Mouse (Mus musculus) embryo, embryonic 11 days (tissue): Measurements from ENCODE around the gene Bmx.

ENCODE experiments used
- DNase-seq: peaks from one replicate; pipeline ENCODE4 v3.0.0-alpha.2; 2015

Bmx gene

DNA sequence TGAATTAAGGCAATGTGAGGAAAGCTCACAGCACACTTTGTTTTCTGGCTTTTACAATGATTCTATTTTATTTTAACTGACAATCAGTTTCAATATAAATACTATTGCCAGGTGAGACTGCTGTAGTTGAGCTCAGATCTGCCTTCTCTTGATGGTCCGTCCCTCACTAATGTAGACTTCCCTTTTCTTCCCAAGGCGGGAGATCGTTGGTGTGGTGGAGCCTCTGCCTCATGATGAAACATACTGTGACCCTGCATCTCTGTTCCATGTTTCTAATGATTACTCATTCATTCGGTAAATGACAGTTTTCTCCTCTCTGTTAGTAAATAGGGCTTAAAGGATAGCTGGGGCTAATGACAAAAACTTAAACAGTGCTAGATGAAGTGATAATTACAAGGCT lies 84.1 kb downstream of the Bmx start:
- DNase-seq = no peak

DNA sequence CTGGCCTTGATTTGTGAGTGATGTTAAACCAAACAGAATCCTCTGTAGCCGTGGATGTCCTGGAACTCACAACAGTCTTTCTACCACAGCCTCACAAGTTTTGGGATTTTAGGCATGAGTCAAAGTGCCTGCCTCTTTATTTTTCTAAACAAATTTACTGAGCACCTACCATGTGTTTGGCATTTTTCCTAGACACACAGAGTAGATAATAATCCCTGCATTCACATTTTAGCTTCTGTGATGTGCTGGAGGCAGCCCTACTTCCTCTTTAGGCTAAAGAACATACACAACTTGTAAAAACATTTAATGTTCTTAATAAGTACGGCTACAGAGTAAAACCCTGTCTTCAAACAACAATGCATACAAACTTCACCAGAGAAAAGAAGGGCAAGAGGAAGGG lies 87.0 kb downstream of the Bmx start:
- no peak for DNase-seq

DNA sequence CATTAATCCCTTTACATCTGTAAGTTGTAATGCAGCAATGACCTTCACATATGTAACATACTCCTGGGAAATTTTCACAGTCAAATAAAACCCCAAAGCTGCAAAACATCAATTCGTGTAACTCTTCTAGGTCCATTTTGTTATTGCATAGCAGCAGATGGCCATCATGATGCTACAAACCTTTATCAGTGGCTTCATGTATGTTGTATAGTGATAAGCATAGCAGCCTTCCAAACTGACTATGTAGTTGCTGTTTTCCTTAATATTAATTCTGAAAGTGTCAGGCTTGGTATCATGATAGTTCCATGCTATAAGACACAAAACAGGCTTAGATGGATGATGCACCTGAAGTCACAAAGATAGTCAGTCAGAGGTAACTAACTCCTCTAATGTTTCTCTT lies 93.3 kb downstream of the Bmx start:
- no peak for DNase-seq

DNA sequence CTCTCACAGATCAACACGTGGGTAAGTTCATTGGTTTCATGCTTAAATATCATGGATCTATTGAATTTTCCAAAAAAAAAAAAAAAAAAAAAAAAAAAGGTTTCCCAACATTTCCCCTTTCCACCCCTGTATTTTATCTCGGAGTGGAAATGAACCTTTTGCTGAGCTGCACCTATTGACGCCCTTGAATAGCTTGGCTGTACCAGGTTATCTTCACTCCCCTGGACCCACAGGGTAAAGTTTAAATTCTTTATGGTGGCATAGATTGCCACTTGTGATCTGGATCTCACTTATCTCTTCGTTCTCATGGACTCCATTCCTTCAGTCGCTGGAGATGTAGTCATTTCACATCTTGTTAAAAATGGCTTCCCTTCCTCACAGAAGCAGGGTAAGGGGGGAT lies 103.4 kb downstream of the Bmx start:
- no peak for DNase-seq

DNA sequence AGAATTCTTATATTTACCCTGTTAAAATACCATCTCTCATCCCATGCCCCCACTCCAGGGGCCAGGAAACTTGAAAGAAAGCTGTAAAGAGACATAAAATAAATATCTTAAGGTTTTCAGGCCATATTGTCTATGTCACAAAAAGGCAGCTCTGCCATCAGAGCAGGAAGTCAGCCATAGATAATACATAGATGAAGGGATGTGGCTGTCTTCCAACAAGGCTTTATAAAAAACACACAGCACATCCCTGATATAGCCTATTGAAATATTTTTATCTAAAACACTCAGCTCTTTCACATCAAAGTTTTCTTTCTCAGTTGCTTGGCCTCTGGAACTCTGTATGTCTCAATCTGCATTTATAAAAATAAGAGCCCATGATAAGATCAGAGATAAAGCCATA lies 104.4 kb downstream of the Bmx start:
- no peak for DNase-seq

DNA sequence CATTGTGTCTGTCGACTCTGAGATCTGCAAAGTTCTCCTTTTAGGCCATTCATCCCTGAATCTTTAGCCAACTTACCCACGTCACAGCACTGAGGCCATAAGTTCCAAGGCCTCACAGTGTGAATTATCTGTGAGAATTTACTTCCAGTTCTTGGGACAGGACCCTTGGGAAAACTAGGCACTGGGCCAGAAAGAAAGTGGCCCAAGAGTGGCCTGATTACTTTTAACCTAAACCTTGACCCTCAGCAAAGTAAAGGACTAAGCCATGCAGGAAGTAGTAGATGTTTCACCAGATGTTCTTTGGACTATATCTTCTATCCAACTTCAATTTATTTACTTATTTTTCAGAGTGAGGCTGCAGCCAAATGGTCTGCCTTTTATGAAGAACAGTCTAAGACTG lies 105.3 kb downstream of the Bmx start:
- DNase-seq = no peak

DNA sequence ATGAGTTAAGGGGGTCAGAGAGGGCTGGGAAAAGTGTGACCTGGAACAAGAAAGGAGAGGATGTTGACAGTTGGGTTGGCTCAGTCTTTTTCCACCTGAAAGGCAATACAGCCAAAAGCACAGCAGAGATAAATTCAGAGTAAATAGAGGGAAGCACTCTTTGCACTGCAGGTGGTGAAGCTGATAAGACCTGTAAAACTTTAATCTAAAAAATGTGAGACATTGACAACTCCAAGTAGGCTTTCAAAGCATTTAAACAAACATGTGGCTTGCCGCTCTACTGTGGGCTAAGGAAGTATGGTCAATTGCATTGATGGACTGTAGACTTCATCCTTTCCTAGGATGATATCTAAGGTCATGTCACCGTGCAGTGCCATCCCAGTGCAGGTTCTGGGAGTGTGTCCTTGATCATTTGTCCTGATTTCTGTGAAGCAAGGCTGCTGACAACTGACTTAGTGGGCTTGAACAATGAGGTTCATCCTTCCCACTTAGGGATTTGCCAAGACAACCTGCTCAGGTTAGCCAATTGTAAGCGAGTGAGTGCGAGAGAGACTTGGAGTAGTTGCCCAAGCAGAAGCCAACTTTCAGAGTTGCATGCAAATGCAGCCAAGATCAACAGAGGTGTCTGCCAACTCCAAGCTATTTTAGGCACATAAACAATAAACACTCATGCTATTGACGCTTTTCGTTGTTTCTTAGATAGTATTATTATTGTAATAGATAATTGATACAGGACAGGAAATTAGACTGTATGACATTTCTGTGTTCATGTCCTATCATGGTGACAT lies 112.3 kb downstream of the Bmx start:
- no peak for DNase-seq
